ENCODE assay signal across 8 mouse cellular contexts in the genomic region with DNA sequence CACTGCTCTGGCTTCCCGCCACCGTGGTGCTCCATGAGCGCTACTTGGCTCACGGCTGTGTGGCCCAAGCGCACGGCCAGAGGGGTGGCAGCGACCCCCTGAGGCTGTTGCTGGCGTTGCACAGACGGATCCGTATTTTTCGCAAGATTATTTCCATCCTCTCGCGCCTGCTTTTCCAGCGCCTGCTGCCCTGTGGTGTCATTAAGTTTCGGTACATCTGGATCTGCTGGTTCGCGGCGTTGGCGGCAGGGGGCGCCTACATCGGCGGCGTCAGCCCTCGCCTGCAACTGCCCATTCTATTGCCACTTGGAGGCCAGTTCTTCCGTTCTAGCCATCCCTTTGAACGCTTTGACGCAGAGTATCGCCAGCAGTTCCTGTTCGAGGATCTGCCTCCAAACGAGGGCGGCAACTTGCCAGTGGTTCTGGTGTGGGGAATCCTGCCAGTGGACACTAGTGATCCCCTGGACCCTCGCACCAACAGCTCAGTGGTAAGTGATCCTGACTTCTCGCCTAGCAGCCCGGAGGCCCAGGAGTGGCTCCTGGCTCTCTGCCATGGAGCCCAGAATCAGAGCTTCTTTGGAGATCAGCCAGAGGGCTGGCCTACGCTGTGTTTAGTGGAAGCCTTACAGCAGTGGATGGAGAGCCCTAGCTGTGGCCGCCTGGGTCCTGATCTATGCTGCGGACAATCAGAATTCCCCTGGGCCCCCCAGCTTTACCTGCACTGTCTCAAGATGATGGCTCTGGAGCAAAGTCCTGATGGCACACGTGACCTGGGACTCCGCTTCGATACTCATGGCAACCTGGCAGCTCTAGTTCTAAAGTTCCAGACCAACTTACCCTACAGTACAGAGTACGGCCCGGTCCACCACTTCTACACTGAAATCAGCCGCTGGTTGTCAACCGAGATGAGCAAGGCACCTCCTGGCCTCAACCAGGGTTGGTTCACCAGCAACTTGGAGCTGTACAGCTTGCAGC. TPM values are rescaled to one million over a fixed set of nuclear protein-coding genes. Genes with fewer than 3 reads are reported as not detected.
A peak's percentile ranks its signal among the peaks of the same experiment; 100 is the strongest.
DNase-seq lines count a peak whose midpoint lies in the region; ATAC-seq and TF ChIP-seq lines count a peak whose summit lies in the region.

No protein-coding gene starts in this region.

- TF ChIP-seq POLR2A in ES-Bruce4 (IDR thresholded peaks at IDR 0.05; ENCODE audit: insufficient read depth, low read length) = no peak
- no peak for TF ChIP-seq POLR2A in bone marrow macrophage, adult 2 months (IDR thresholded peaks at IDR 0.05; ENCODE audit: borderline replicate concordance, low read depth, low read length)
- no peak for TF ChIP-seq POLR2A in embryonic fibroblast, embryonic 13.5 days (IDR thresholded peaks at IDR 0.05; ENCODE audit: low read depth, low read length)

- no peaks in the 10 kb centered on the region for H3K4me1 ChIP-seq in ES-Bruce4 (ENCODE audit: control insufficient read depth, insufficient read depth, low read length)
- no peaks in the 10 kb centered on the region for H3K4me1 ChIP-seq in bone marrow macrophage, adult 2 months (ENCODE audit: control insufficient read depth, insufficient read depth, low read length)
- H3K4me1 ChIP-seq in embryonic fibroblast, embryonic 13.5 days (ENCODE audit: control insufficient read depth, insufficient read depth, low read length) = no peaks in the 10 kb centered on the region
- peaks cover 10% of the 10 kb centered on the region; the same call in 1 of the 2 replicates for H3K4me1 ChIP-seq in heart, embryonic 11.5 days (ENCODE audit: control insufficient read depth, insufficient read depth, low read length)
- peaks cover 8% of the 10 kb centered on the region for H3K4me1 ChIP-seq in kidney, embryonic 15.5 days
- H3K4me1 ChIP-seq in liver, embryonic 14.5 days (replicated peaks; ENCODE audit: control insufficient read depth in 2 of 2, insufficient read depth in 2 of 2, low read length in 1 of 2) = peaks cover 10 to 24% of the 10 kb centered on the region in 2 experiments

- peak overlapping the region; percentile 50 for H3K4me3 ChIP-seq in ES-Bruce4 (ENCODE audit: low read depth, low read length)
- no peak overlapping the region for H3K4me3 ChIP-seq in bone marrow macrophage, adult 2 months (ENCODE audit: insufficient read depth, low read length)
- no peak overlapping the region for H3K4me3 ChIP-seq in embryonic fibroblast, embryonic 13.5 days (ENCODE audit: insufficient read depth, low read length)
- H3K4me3 ChIP-seq in heart, embryonic 11.5 days (ENCODE audit: low read depth, low read length) = peak overlapping the region; percentile 18; the same call in 1 of the 2 replicates
- H3K4me3 ChIP-seq in kidney, embryonic 15.5 days (replicated peaks) = peak overlapping the region; percentile 10; the same call in 1 of the 2 replicates
- peak overlapping the region; percentile 4 to 23; a peak in 2 of 4 replicates for H3K4me3 ChIP-seq in liver, embryonic 14.5 days (ENCODE audit: insufficient read depth in 1 of 2, low read depth in 2 of 2, low read length in 2 of 2)

- TF ChIP-seq CTCF in ES-Bruce4 (IDR thresholded peaks at IDR 0.05; ENCODE audit: low read depth, low read length) = peak; percentile 72
- 0 out of 2 replicates have a peak, but pooled peaks have one; percentile 22 for TF ChIP-seq CTCF in bone marrow macrophage, adult 2 months (IDR thresholded peaks at IDR 0.05; ENCODE audit: low read depth, low read length)
- peak; percentile 53 for TF ChIP-seq CTCF in embryonic fibroblast, embryonic 13.5 days (IDR thresholded peaks at IDR 0.05; ENCODE audit: borderline replicate concordance, insufficient read depth, low read length)
- peak; percentile 92 for TF ChIP-seq CTCF in liver, embryonic 14.5 days (IDR thresholded peaks at IDR 0.05; ENCODE audit: low read depth)

- no peak for TF ChIP-seq EP300 in ES-Bruce4 (IDR thresholded peaks at IDR 0.05; ENCODE audit: insufficient read depth, low read depth, low read length)
- no peak for TF ChIP-seq EP300 in liver, embryonic 14.5 days (IDR thresholded peaks at IDR 0.05; ENCODE audit: low read depth)

- no peak for DNase-seq in liver, embryonic 14.5 days (ENCODE audit: low read depth in 3 of 3, low spot score in 3 of 3)
- peak; percentile 10 to 21 for DNase-seq in natural killer cell, adult 2 months (ENCODE audit: low spot score in 2 of 2)
- peak; percentile 53 for DNase-seq in testis, postnatal 14 days (ENCODE audit: low spot score)

- H3K27me3 ChIP-seq in ES-Bruce4 (ENCODE audit: control insufficient read depth, insufficient read depth, low read length, poor library complexity, severe bottlenecking) = no peaks in the 10 kb centered on the region; the same call in 1 of the 2 replicates
- peaks cover 19% of the 10 kb centered on the region for H3K27me3 ChIP-seq in heart, embryonic 11.5 days (ENCODE audit: control insufficient read depth, insufficient read depth, low read length)
- H3K27me3 ChIP-seq in kidney, embryonic 15.5 days = peaks cover 29% of the 10 kb centered on the region; the same call in 1 of the 2 replicates
- no peaks in the 10 kb centered on the region for H3K27me3 ChIP-seq in liver, embryonic 14.5 days (ENCODE audit: control insufficient read depth, insufficient read depth, low read length)

- no peaks in the 10 kb centered on the region for H3K9me3 ChIP-seq in ES-Bruce4 (replicated peaks; ENCODE audit: control insufficient read depth, insufficient read depth, low read length, poor library complexity, severe bottlenecking)
- no peaks in the 10 kb centered on the region for H3K9me3 ChIP-seq in heart, embryonic 11.5 days (replicated peaks; ENCODE audit: control insufficient read depth, low read length)
- H3K9me3 ChIP-seq in kidney, embryonic 15.5 days (replicated peaks) = no peaks in the 10 kb centered on the region
- H3K9me3 ChIP-seq in liver, embryonic 14.5 days (ENCODE audit: control insufficient read depth, low read length) = no peaks in the 10 kb centered on the region

- peak; percentile 65; the same call in 1 of the 2 replicates for ATAC-seq in heart, embryonic 11.5 days (replicated peaks; ENCODE audit: insufficient number of reproducible peaks, low FRiP score, low TSS enrichment)
- ATAC-seq in kidney, embryonic 15.5 days (replicated peaks; ENCODE audit: low FRiP score) = no peak
- peak; percentile 42; the same call in 1 of the 2 replicates for ATAC-seq in liver, embryonic 14.5 days (ENCODE audit: insufficient read depth)

- no peak overlapping the region for H3K27ac ChIP-seq in ES-Bruce4 (ENCODE audit: insufficient read depth, low read length)
- H3K27ac ChIP-seq in bone marrow macrophage, adult 2 months (ENCODE audit: insufficient read depth, low read depth, low read length) = no peak overlapping the region
- H3K27ac ChIP-seq in embryonic fibroblast, embryonic 13.5 days (ENCODE audit: insufficient read depth, low read length) = no peak overlapping the region
- H3K27ac ChIP-seq in heart, embryonic 11.5 days (ENCODE audit: low read depth, low read length) = no peak overlapping the region
- no peak overlapping the region for H3K27ac ChIP-seq in kidney, embryonic 15.5 days
- no peak overlapping the region; the same call in 1 of the 2 replicates for H3K27ac ChIP-seq in liver, embryonic 14.5 days

- H3K36me3 ChIP-seq in ES-Bruce4 (ENCODE audit: control insufficient read depth, insufficient read depth, low read length, poor library complexity, severe bottlenecking) = no peaks in the 10 kb centered on the region
- H3K36me3 ChIP-seq in heart, embryonic 11.5 days (ENCODE audit: control insufficient read depth, insufficient read depth, low read length) = no peaks in the 10 kb centered on the region
- H3K36me3 ChIP-seq in kidney, embryonic 15.5 days = no peaks in the 10 kb centered on the region
- no peaks in the 10 kb centered on the region for H3K36me3 ChIP-seq in liver, embryonic 14.5 days (replicated peaks; ENCODE audit: control insufficient read depth, insufficient read depth, low read depth)

- H3K4me2 ChIP-seq in heart, embryonic 11.5 days = peak overlapping the region; percentile 48
- peak overlapping the region; percentile 53 for H3K4me2 ChIP-seq in kidney, embryonic 15.5 days
- peak overlapping the region; percentile 47 for H3K4me2 ChIP-seq in liver, embryonic 14.5 days (ENCODE audit: low read depth)

- H3K9ac ChIP-seq in ES-Bruce4 (ENCODE audit: low read depth, poor library complexity, severe bottlenecking) = no peak overlapping the region
- no peak overlapping the region for H3K9ac ChIP-seq in heart, embryonic 11.5 days (ENCODE audit: low read depth, low read length)
- H3K9ac ChIP-seq in kidney, embryonic 15.5 days = no peak overlapping the region
- H3K9ac ChIP-seq in liver, embryonic 14.5 days (replicated peaks) = 0 out of 2 replicates have a peak overlapping the region, but pooled peaks have one; percentile 1

- WGBS in heart, embryonic 11.5 days (ENCODE audit: insufficient replicate concordance) = 26% methylated on average over 44 of the region's 44 CpGs
- WGBS in kidney, embryonic 15.5 days = 28% methylated on average over 44 of the region's 44 CpGs
- WGBS in liver, embryonic 14.5 days (ENCODE audit: insufficient replicate concordance) = 33% methylated on average over 44 of the region's 44 CpGs

RNA-seq across cellular contexts. Expression of a gene that starts 11.3 kb away (rescaled TPM):
- polyA plus RNA-seq in ES-Bruce4 (2011; ENCODE audit: insufficient read depth, insufficient read length, low read depth, missing spikeins) = not detected in 2 replicates
- polyA plus RNA-seq in bone marrow macrophage, adult 2 months (2012; ENCODE audit: insufficient read depth, insufficient read length, missing spikeins) = not detected in 2 replicates
- 0.07 and 0.11 TPM in 2 replicates for polyA plus RNA-seq in embryonic fibroblast, embryonic 13.5 days (2011; ENCODE audit: insufficient read length, low read depth, missing spikeins)
- polyA plus RNA-seq in heart, embryonic 11.5 days (2014; fragmentation: Nextera tagmentation; extraction: Ambion mirVana) = 0.21 and 0.27 TPM in 2 replicates
- polyA plus RNA-seq in kidney, embryonic 15.5 days (2015; fragmentation: Nextera tagmentation; extraction: Ambion mirVana) = 0.40 and 2.1 TPM in 2 replicates
- polyA plus RNA-seq in liver, embryonic 14.5 days (2012; rRNA removed) = 0.21 and 0.40 TPM in 2 replicates
- 0.25 and 0.27 TPM in 2 replicates for polyA plus RNA-seq in liver, embryonic 14.5 days (2014; fragmentation: Nextera tagmentation; extraction: Ambion mirVana)

RNA-seq across cellular contexts. Expression of a gene that starts 18.3 kb away (rescaled TPM):
- polyA plus RNA-seq in ES-Bruce4 (2011; ENCODE audit: insufficient read depth, insufficient read length, low read depth, missing spikeins) = not detected in 2 replicates
- not detected in 2 replicates for polyA plus RNA-seq in bone marrow macrophage, adult 2 months (2012; ENCODE audit: insufficient read depth, insufficient read length, missing spikeins)
- polyA plus RNA-seq in embryonic fibroblast, embryonic 13.5 days (2011; ENCODE audit: insufficient read length, low read depth, missing spikeins) = not detected in 2 replicates
- polyA plus RNA-seq in heart, embryonic 11.5 days (2014; fragmentation: Nextera tagmentation; extraction: Ambion mirVana) = not detected in 2 replicates
- polyA plus RNA-seq in kidney, embryonic 15.5 days (2015; fragmentation: Nextera tagmentation; extraction: Ambion mirVana) = 1.1 TPM in 1 of 2 replicates, not detected in the other
- not detected in 2 replicates for polyA plus RNA-seq in liver, embryonic 14.5 days (2012; rRNA removed)
- not detected in 2 replicates for polyA plus RNA-seq in liver, embryonic 14.5 days (2014; fragmentation: Nextera tagmentation; extraction: Ambion mirVana)

RNA-seq across cellular contexts. Expression of a gene that starts 23.0 kb away (rescaled TPM):
- polyA plus RNA-seq in ES-Bruce4 (2011; ENCODE audit: insufficient read depth, insufficient read length, low read depth, missing spikeins) = 119 and 127 TPM in 2 replicates
- polyA plus RNA-seq in bone marrow macrophage, adult 2 months (2012; ENCODE audit: insufficient read depth, insufficient read length, missing spikeins) = 70.1 and 78.3 TPM in 2 replicates
- polyA plus RNA-seq in embryonic fibroblast, embryonic 13.5 days (2011; ENCODE audit: insufficient read length, low read depth, missing spikeins) = 38.4 and 59.0 TPM in 2 replicates
- 117 and 135 TPM in 2 replicates for polyA plus RNA-seq in heart, embryonic 11.5 days (2014; fragmentation: Nextera tagmentation; extraction: Ambion mirVana)
- 120 and 124 TPM in 2 replicates for polyA plus RNA-seq in kidney, embryonic 15.5 days (2015; fragmentation: Nextera tagmentation; extraction: Ambion mirVana)
- 22.9 and 50.8 TPM in 2 replicates for polyA plus RNA-seq in liver, embryonic 14.5 days (2012; rRNA removed)
- polyA plus RNA-seq in liver, embryonic 14.5 days (2014; fragmentation: Nextera tagmentation; extraction: Ambion mirVana) = 84.7 and 88.1 TPM in 2 replicates

RNA-seq across cellular contexts. Expression of a gene that starts 28.4 kb away (rescaled TPM):
- polyA plus RNA-seq in ES-Bruce4 (2011; ENCODE audit: insufficient read depth, insufficient read length, low read depth, missing spikeins) = 0.38 and 0.51 TPM in 2 replicates
- polyA plus RNA-seq in bone marrow macrophage, adult 2 months (2012; ENCODE audit: insufficient read depth, insufficient read length, missing spikeins) = 0.23 TPM in 1 of 2 replicates, not detected in the other
- 17.9 and 27.9 TPM in 2 replicates for polyA plus RNA-seq in embryonic fibroblast, embryonic 13.5 days (2011; ENCODE audit: insufficient read length, low read depth, missing spikeins)
- 1.0 and 1.3 TPM in 2 replicates for polyA plus RNA-seq in heart, embryonic 11.5 days (2014; fragmentation: Nextera tagmentation; extraction: Ambion mirVana)
- 1.0 and 1.2 TPM in 2 replicates for polyA plus RNA-seq in kidney, embryonic 15.5 days (2015; fragmentation: Nextera tagmentation; extraction: Ambion mirVana)
- 0.28 and 0.39 TPM in 2 replicates for polyA plus RNA-seq in liver, embryonic 14.5 days (2012; rRNA removed)
- polyA plus RNA-seq in liver, embryonic 14.5 days (2014; fragmentation: Nextera tagmentation; extraction: Ambion mirVana) = 0.04 and 0.16 TPM in 2 replicates

RNA-seq across cellular contexts. Expression of a gene that starts 45.3 kb away (rescaled TPM):
- 3.6 and 3.8 TPM in 2 replicates for polyA plus RNA-seq in ES-Bruce4 (2011; ENCODE audit: insufficient read depth, insufficient read length, low read depth, missing spikeins)
- 11.3 and 11.6 TPM in 2 replicates for polyA plus RNA-seq in bone marrow macrophage, adult 2 months (2012; ENCODE audit: insufficient read depth, insufficient read length, missing spikeins)
- 17.3 and 19.0 TPM in 2 replicates for polyA plus RNA-seq in embryonic fibroblast, embryonic 13.5 days (2011; ENCODE audit: insufficient read length, low read depth, missing spikeins)
- polyA plus RNA-seq in heart, embryonic 11.5 days (2014; fragmentation: Nextera tagmentation; extraction: Ambion mirVana) = 45.4 and 46.7 TPM in 2 replicates
- 14.0 and 15.6 TPM in 2 replicates for polyA plus RNA-seq in kidney, embryonic 15.5 days (2015; fragmentation: Nextera tagmentation; extraction: Ambion mirVana)
- polyA plus RNA-seq in liver, embryonic 14.5 days (2012; rRNA removed) = 4.1 and 5.0 TPM in 2 replicates
- 18.3 and 22.8 TPM in 2 replicates for polyA plus RNA-seq in liver, embryonic 14.5 days (2014; fragmentation: Nextera tagmentation; extraction: Ambion mirVana)

Comparison
In these comparisons a context has a peak if more than half of its experiments do, and no peak if none do; other contexts are left out.
1. H3K4me3 ChIP-seq: peak in ES-Bruce4 (single experiment), heart, embryonic 11.5 days (single experiment), kidney, embryonic 15.5 days (single experiment) and liver, embryonic 14.5 days (2 of 2); none in bone marrow macrophage, adult 2 months (single experiment) and embryonic fibroblast, embryonic 13.5 days (single experiment).
2. CTCF ChIP-seq: peak in every context shown above with its lines; median percentile 92 in liver, embryonic 14.5 days; 72 in ES-Bruce4; 53 in embryonic fibroblast, embryonic 13.5 days; 22 in bone marrow macrophage, adult 2 months.
3. DNase-seq: peak in natural killer cell, adult 2 months (2 of 2) and testis, postnatal 14 days (single experiment); none in liver, embryonic 14.5 days (0 of 3).
4. Peak in every context shown above with its lines, with median percentiles within 50 percentile points of each other: H3K4me2 ChIP-seq.